Mouse (Mus musculus) lung, postnatal 0 days (tissue): Measurements from ENCODE around the gene Clasp2.

Experiments used
- CTCF ChIP-seq: IDR thresholded peaks from 2 replicates; pipeline ENCODE4 v1.5.1; 2016; ENCODE audit warnings: antibody characterized with exemption, mild to moderate bottlenecking
- EP300 ChIP-seq: IDR thresholded peaks from 2 replicates; pipeline ENCODE4 v1.6.1; 2016; ENCODE audit warnings: antibody characterized with exemption, mild to moderate bottlenecking, control low read depth

DNA sequence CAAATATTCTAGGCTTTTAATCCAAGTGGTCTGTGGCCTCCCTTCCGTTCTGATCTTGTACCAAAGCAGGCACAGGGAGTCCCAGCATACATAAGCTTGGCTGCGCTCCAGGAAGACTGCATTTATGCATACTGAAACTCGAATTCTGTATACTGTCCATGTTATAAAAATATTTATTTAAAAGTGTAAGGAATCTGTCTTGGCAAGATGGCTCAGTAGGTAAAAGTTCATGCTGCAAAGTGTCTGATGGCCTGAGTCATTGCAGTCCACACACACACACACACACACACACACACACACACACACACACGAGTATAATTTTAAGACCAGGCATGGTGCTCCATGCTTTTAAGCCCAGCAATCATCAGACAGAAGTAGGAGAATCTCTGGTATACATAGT lies 161.9 kb downstream of the Clasp2 start:
- TF ChIP-seq CTCF (no peak), EP300 (no peak)
